Mouse (Mus musculus) bone marrow macrophage, adult 2 months (primary cell): ENCODE data around the gene Nhlrc2.

Experiments
- CTCF ChIP-seq: IDR thresholded peaks from 2 replicates; pipeline ENCODE4 v1.5.1; 2012; ENCODE audit warnings: low read depth, mild to moderate bottlenecking, low read length, moderate library complexity
- POLR2A ChIP-seq: IDR thresholded peaks from 2 replicates; pipeline ENCODE4 v1.6.1; 2012; ENCODE audit warnings: mild to moderate bottlenecking, low read depth, low read length, borderline replicate concordance

- no peak for TF ChIP-seq CTCF
- no peak for TF ChIP-seq POLR2A
Observed at GRCm38 (mm10) chr19:56647451-56648120, 99.5 kb downstream of the Nhlrc2 start.
